Mouse (Mus musculus): ENCODE measurements around the gene Ptar1. TPM values are rescaled to one million over a fixed set of nuclear protein-coding genes. Genes with fewer than 3 reads are reported as not detected.

The Ptar1 gene
- polyA plus RNA-seq, 1 experiment from 2014 or later = 6.9 TPM

GRCm38 (mm10) chr19:23686962-23687295 lies 300 bp upstream of the Ptar1 start:
- no peak for ATAC-seq (ENCODE audit: borderline replicate concordance, extremely low read depth, low FRiP score, low TSS enrichment)
- under 1% methylated on average over 14 of the region's 14 CpGs for WGBS
- Histone ChIP-seq H3K4me1 (peaks cover 8% of the 10 kb centered on the region), H3K27ac (peak overlapping the region; percentile 95), H3K36me3 (no peaks in the 10 kb centered on the region), H3K9ac (peak overlapping the region; percentile 93), H3K4me3 (peak overlapping the region; percentile 96), H3K4me2 (peak overlapping the region; percentile 76), H3K27me3 (no peaks in the 10 kb centered on the region), H3K9me3 (no peaks in the 10 kb centered on the region)

DNA sequence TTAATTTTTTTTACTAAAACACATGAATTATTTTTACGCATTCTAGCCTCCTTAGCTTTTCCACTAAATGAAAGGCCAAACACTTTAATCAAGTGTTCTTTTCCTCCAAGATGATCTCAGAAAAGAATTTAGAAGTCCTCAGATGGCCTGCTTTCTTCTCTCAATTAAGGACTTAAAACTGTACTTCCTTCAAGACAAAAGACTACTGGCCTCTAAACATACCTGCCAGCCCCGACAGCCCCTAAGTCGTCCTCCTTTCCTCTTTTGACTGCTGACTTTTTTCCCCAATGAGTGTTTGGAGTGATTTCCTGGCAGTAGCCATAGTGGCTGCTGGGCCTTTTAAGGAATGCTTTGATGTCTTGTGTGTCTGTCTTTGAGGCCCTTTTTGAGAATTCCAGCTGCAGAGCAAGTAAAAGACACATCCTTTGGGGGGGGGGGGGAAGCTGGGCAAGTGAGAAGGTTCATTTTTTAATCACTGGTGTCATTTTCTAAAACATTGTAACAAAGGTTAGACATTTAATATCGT lies 1.3 kb downstream of the Ptar1 start:
- H3K36me3 ChIP-seq = no peaks in the 10 kb centered on the region
- 0 out of 2 replicates have a peak overlapping the region, but pooled peaks have one; percentile 31 for H3K27ac ChIP-seq
- no peaks in the 10 kb centered on the region for H3K27me3 ChIP-seq
- H3K9me3 ChIP-seq = no peaks in the 10 kb centered on the region
- no peak overlapping the region for H3K9ac ChIP-seq
- 8% methylated on average over 4 of the region's 4 CpGs for WGBS
- H3K4me3 ChIP-seq = peak overlapping the region; percentile 96
- peaks cover 8% of the 10 kb centered on the region for H3K4me1 ChIP-seq
- ATAC-seq (ENCODE audit: borderline replicate concordance, extremely low read depth, low FRiP score, low TSS enrichment) = no peak
- H3K4me2 ChIP-seq = peak overlapping the region; percentile 76

DNA sequence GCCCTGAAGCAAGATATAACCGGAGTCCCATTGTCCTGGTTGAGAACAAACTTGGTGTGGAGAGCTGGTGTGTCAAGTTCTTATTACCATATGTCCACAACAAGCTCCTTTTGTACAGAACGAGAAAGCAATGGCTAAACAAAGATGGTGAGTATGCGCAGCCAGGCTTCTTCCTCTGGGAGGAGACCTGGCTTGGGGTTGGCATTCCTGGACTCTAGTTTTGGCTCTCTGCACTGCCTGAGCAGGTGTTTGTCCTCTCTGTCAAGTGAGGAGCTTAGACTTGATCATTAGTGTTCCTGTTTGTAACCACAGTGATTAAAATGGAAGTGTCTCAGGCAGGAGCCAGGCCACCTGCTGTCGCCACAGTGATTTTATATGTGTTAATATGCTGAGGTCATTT lies 7.1 kb downstream of the Ptar1 start:
- Histone ChIP-seq H3K4me3 (no peak overlapping the region), H3K9me3 (no peaks in the 10 kb centered on the region), H3K9ac (no peak overlapping the region), H3K4me2 (no peak overlapping the region), H3K4me1 (no peaks in the 10 kb centered on the region), H3K36me3 (peaks cover 35% of the 10 kb centered on the region), H3K27me3 (no peaks in the 10 kb centered on the region), H3K27ac (no peak overlapping the region)
- no peak for ATAC-seq (ENCODE audit: borderline replicate concordance, extremely low read depth, low FRiP score, low TSS enrichment)
- 57% methylated on average over 4 of the region's 4 CpGs for WGBS

- no peak for ATAC-seq (ENCODE audit: borderline replicate concordance, extremely low read depth, low FRiP score, low TSS enrichment)
- Histone ChIP-seq H3K27me3 (no peaks in the 10 kb centered on the region), H3K27ac (no peak overlapping the region), H3K9me3 (no peaks in the 10 kb centered on the region), H3K4me3 (no peak overlapping the region), H3K36me3 (peaks cover 44% of the 10 kb centered on the region), H3K4me1 (no peaks in the 10 kb centered on the region), H3K9ac (no peak overlapping the region), H3K4me2 (no peak overlapping the region)
- WGBS = 71% methylated on average over 8 of the region's 8 CpGs
Observed at GRCm38 (mm10) chr19:23697861-23698260, 10.6 kb downstream of the Ptar1 start.

DNA sequence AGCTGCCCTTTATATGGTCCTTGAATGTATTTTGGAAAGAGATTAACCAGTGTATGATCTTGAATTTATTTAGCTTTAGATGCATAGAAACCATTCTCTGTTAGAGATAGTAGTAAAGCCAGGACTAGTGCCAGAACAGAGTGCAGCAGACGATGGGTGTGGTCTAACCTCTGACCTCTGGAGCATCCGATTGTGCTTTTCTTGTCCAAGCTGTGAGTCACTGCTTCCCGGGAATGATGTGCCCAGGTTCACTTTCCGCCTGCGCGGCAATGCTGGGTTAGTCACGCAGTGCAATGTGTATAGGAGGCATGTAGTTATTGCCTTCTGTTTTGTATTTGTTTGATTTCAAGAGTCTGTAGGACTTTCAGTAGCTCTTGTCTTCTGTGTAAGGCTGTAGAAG lies 11.1 kb downstream of the Ptar1 start:
- no peak for ATAC-seq (ENCODE audit: borderline replicate concordance, extremely low read depth, low FRiP score, low TSS enrichment)
- Histone ChIP-seq H3K27ac (no peak overlapping the region), H3K4me1 (no peaks in the 10 kb centered on the region), H3K4me3 (no peak overlapping the region), H3K9ac (no peak overlapping the region), H3K9me3 (no peaks in the 10 kb centered on the region), H3K4me2 (no peak overlapping the region), H3K36me3 (peaks cover 44% of the 10 kb centered on the region), H3K27me3 (no peaks in the 10 kb centered on the region)
- 72% methylated on average over 7 of the region's 7 CpGs for WGBS

- 69% methylated on average over 4 of the region's 4 CpGs for WGBS
- no peaks in the 10 kb centered on the region for H3K9me3 ChIP-seq
- no peak overlapping the region for H3K4me2 ChIP-seq
- H3K27ac ChIP-seq = no peak overlapping the region
- peaks cover 44% of the 10 kb centered on the region for H3K36me3 ChIP-seq
- ATAC-seq (ENCODE audit: borderline replicate concordance, extremely low read depth, low FRiP score, low TSS enrichment) = no peak
- no peak overlapping the region for H3K9ac ChIP-seq
- no peaks in the 10 kb centered on the region for H3K27me3 ChIP-seq
- H3K4me1 ChIP-seq = no peaks in the 10 kb centered on the region
- no peak overlapping the region for H3K4me3 ChIP-seq
Observed at GRCm38 (mm10) chr19:23699131-23699530, 11.9 kb downstream of the Ptar1 start.

DNA sequence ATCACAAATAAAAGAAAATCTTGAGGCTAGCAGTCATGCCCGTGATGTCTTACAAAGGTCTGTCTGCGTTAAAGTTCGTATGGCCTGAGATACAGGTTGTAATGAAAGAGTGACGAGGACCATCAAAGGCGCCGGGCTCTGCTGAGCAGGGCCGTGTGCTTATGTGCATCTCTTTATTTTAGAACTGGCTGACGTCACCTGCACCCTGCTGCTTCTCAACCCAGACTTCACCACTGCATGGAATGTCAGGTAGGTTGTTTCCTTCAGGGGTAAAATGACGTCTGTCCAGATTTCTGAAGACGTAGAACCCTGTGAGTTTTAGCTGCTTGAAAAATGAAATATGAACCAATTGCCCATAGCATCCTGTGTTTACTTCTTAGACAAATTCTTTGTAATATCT lies 15.7 kb downstream of the Ptar1 start:
- no peaks in the 10 kb centered on the region for H3K27me3 ChIP-seq
- H3K4me3 ChIP-seq = no peak overlapping the region
- no peak for ATAC-seq (ENCODE audit: borderline replicate concordance, extremely low read depth, low FRiP score, low TSS enrichment)
- no peaks in the 10 kb centered on the region for H3K4me1 ChIP-seq
- no peak overlapping the region for H3K4me2 ChIP-seq
- H3K9me3 ChIP-seq = no peaks in the 10 kb centered on the region
- peaks cover 48% of the 10 kb centered on the region for H3K36me3 ChIP-seq
- H3K9ac ChIP-seq = no peak overlapping the region
- H3K27ac ChIP-seq = no peak overlapping the region
- WGBS = 87% methylated on average over 10 of the region's 10 CpGs

GRCm38 (mm10) chr19:23705383-23705782 lies 18.2 kb downstream of the Ptar1 start:
- Histone ChIP-seq H3K36me3 (peaks cover 47% of the 10 kb centered on the region), H3K4me3 (no peak overlapping the region)
- ATAC-seq (ENCODE audit: borderline replicate concordance, extremely low read depth, low FRiP score, low TSS enrichment) = no peak

DNA sequence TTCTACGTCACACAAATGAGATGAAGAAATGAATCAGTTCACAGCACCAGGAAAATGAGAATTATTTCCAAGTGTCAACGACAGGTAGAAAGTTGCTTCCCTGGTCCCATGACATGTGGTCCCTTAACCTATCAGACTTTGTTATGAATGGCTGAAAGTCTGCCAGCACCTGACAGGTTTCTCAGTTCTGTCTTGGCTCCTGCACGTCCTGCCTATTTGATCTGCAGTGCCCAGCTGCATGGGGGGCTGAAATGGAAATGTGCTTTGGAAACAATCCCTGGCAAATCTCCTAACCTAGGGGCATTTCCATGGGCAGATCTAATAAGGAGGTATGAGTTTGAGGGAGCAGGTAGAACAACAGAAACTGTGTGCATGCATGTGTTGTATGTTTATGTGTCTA lies 59.3 kb downstream of the Ptar1 start:
- H3K4me2 ChIP-seq = no peak overlapping the region
- ATAC-seq (ENCODE audit: borderline replicate concordance, extremely low read depth, low FRiP score, low TSS enrichment) = no peak
- no peak overlapping the region for H3K4me3 ChIP-seq
- H3K36me3 ChIP-seq = no peaks in the 10 kb centered on the region
- no peaks in the 10 kb centered on the region for H3K9me3 ChIP-seq
- H3K4me1 ChIP-seq = no peaks in the 10 kb centered on the region
- no peaks in the 10 kb centered on the region for H3K27me3 ChIP-seq
- WGBS = 69% methylated on average over 3 of the region's 3 CpGs
- no peak overlapping the region for H3K9ac ChIP-seq
- H3K27ac ChIP-seq = no peak overlapping the region

More at GRCm38 (mm10) chr19:23705383-23705782, 18.2 kb downstream of the Ptar1 start:
- Histone ChIP-seq H3K4me1 (no peaks in the 10 kb centered on the region), H3K27ac (no peak overlapping the region), H3K9me3 (no peaks in the 10 kb centered on the region), H3K27me3 (no peaks in the 10 kb centered on the region), H3K4me2 (no peak overlapping the region), H3K9ac (no peak overlapping the region)
- WGBS = 90% methylated on average over 5 of the region's 5 CpGs

DNA sequence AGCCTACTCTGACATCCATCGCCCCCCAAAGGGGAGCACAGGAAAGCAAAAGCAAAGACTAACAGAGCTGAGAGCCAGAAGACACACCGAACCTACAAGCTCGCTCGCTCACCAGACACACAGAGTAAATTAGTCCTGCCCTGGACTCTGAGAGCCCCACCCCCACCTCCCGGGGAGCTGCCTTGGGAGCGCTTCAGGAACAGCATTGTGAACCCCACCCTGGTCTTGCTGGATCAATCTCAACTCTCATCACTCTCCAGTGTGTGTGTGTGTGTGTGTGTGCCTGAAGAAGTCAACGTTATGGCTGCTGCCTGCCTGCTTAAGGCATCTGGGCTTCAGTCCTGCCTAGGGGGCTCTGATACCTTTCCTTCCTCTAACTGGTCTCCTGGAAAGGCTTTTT lies 69.8 kb downstream of the Ptar1 start:
- no peak overlapping the region for H3K4me3 ChIP-seq
- peak overlapping the region; percentile 31; the same call in 1 of the 2 replicates for H3K4me2 ChIP-seq

DNA sequence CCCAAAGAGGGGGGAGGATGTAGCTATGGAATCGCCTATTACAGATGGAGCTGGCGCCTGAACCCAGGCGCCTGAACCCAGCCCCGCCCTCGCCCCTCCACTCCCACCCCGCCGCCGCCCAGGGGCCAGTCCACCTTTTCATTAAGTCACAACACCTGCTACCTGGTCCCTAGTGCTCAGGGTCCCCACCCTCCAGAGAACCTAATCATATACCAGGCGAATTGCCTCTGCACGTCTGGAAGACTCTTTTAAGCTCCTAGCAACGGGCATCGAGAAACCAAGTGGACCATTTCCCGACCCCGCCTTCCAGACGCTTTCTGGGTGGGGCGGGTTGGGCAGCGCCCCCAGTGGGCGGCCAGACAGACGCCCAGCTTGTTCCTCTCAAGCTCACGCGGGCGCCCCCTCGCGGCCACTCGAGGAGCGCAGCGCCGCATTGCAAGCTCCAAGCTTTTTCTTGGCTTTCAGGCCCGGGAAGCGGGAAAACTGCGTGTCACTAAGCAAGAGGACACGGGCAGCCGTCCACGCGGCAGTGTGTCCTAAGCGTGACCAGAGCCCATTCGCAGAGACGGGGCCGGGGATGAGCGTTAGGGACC lies 70.8 kb downstream of the Ptar1 start:
- no peaks in the 10 kb centered on the region for H3K9me3 ChIP-seq
- no peaks in the 10 kb centered on the region for H3K36me3 ChIP-seq
- peak overlapping the region; percentile 74 for H3K27ac ChIP-seq
- peak overlapping the region; percentile 85 for H3K9ac ChIP-seq
- peaks cover 20% of the 10 kb centered on the region for H3K4me1 ChIP-seq
- peak overlapping the region; percentile 97 for H3K4me2 ChIP-seq
- H3K27me3 ChIP-seq = peaks cover 22% of the 10 kb centered on the region
- WGBS = 2% methylated on average over 40 of the region's 40 CpGs
- peak overlapping the region; percentile 77 for H3K4me3 ChIP-seq
- peak; percentile 86 for ATAC-seq (ENCODE audit: borderline replicate concordance, extremely low read depth, low FRiP score, low TSS enrichment)

More for the DNA sequence above, 69.8 kb downstream of the Ptar1 start:
- Histone ChIP-seq H3K27ac (no peak overlapping the region), H3K36me3 (no peaks in the 10 kb centered on the region), H3K4me1 (peaks cover 20% of the 10 kb centered on the region), H3K9me3 (no peaks in the 10 kb centered on the region), H3K27me3 (peaks cover 22% of the 10 kb centered on the region), H3K9ac (no peak overlapping the region)
- ATAC-seq (ENCODE audit: borderline replicate concordance, extremely low read depth, low FRiP score, low TSS enrichment) = no peak
- 17% methylated on average over 7 of the region's 7 CpGs for WGBS

GRCm38 (mm10) chr19:23758554-23759321 lies 71.5 kb downstream of the Ptar1 start, which contains the start of gene Apba1:
Gene Apba1, plus strand, starts transcription at chr19:23758887.
- peak within 1 kb of the TSS; percentile 85 for H3K9ac ChIP-seq
- peak within 1 kb of the TSS; percentile 74 for H3K27ac ChIP-seq
- WGBS = under 1% methylated on average over 76 of the region's 98 CpGs
- H3K36me3 ChIP-seq = no peaks in the 10 kb centered on the region
- H3K4me1 ChIP-seq = peaks cover 20% of the 10 kb centered on the region
- peak within 1 kb of the TSS; percentile 77 for H3K4me3 ChIP-seq
- peak within 1 kb of the TSS; percentile 97 for H3K4me2 ChIP-seq
- no peaks in the 10 kb centered on the region for H3K9me3 ChIP-seq
- peaks cover 22% of the 10 kb centered on the region for H3K27me3 ChIP-seq
- ATAC-seq (ENCODE audit: borderline replicate concordance, extremely low read depth, low FRiP score, low TSS enrichment) = peak; percentile 81
